ENCODE assay signal across 11 mouse cellular contexts in the genomic region with DNA sequence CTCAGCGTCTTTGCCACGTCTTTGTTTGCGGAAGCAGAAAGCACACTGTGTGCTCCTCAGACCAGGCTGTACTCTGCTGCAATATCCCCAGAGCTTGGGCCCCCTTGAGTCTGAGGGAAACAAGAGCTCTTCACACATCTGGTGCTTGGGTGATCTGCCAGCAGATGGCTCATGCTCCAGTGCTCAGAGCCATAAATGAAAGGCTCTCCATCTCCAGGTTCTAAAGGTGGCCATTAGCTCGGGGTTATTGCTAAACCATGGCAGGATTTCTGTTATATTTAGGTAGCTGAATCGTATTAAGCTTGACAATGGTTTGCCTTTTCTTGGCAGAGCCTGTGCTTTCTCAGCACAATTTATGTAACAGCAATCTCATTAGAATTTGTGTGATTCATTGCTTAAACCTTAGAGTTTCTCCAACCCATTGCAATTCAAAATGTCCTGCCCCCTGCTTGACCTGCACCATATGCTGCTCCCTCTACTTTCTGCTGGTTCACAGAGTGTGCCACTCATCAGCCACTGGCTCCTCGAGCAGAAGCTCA. TPM values are rescaled to one million over a fixed set of nuclear protein-coding genes. Genes with fewer than 3 reads are reported as not detected.
A peak's percentile ranks its signal among the peaks of the same experiment; 100 is the strongest.
DNase-seq lines count a peak whose midpoint lies in the region; ATAC-seq and TF ChIP-seq lines count a peak whose summit lies in the region.
"Had no signal": no experiment of that assay in that cellular context is flagged by ENCODE, and none has a peak within 500 bp of the region (broad histone marks: within the 10 kb centered on the region; RNA-seq: fewer than 3 reads in every experiment).

No protein-coding gene starts in this region.

- WGBS in kidney, embryonic 14.5 days, result 45% methylated on average over 6 of the region's 6 CpGs
- 48% methylated on average over 6 of the region's 6 CpGs for WGBS in cerebellum, adult 2 months
- 75% methylated on average over 6 of the region's 6 CpGs for WGBS in liver, embryonic 12.5 days (ENCODE audit: insufficient replicate concordance)

- H3K4me3 ChIP-seq in kidney, embryonic 14.5 days (ENCODE audit: low read length), result no peak overlapping the region
- no peak overlapping the region for H3K4me3 ChIP-seq in cerebellum, adult 2 months (replicated peaks; ENCODE audit: insufficient read depth, low read depth, low read length)
- no peak overlapping the region for H3K4me3 ChIP-seq in liver, embryonic 12.5 days
- H3K4me3 ChIP-seq: embryonic facial prominence, embryonic 12.5 days had no signal

- H3K27ac ChIP-seq in kidney, embryonic 14.5 days (ENCODE audit: low read depth, low read length), result no peak overlapping the region
- no peak overlapping the region; the same call in 1 of the 2 replicates for H3K27ac ChIP-seq in cerebellum, adult 2 months (ENCODE audit: insufficient read depth, low read length)
- no peak overlapping the region for H3K27ac ChIP-seq in liver, embryonic 12.5 days
- H3K27ac ChIP-seq: embryonic facial prominence, embryonic 12.5 days had no signal

- no peak for TF ChIP-seq POLR2A in cerebellum, adult 2 months (IDR thresholded peaks at IDR 0.05; ENCODE audit: borderline replicate concordance, insufficient read depth, low read length)

- no peak for TF ChIP-seq CTCF in cerebellum, adult 2 months (IDR thresholded peaks at IDR 0.05; ENCODE audit: borderline replicate concordance, insufficient read depth, low read depth, low read length)

- no peaks in the 10 kb centered on the region for H3K4me1 ChIP-seq in kidney, embryonic 14.5 days (ENCODE audit: control insufficient read depth, insufficient read depth, low read length)
- H3K4me1 ChIP-seq in cerebellum, adult 2 months (ENCODE audit: control insufficient read depth, insufficient read depth, low read length), result peaks cover 13% of the 10 kb centered on the region
- H3K4me1 ChIP-seq in liver, embryonic 12.5 days, result no peaks in the 10 kb centered on the region
- H3K4me1 ChIP-seq: embryonic facial prominence, embryonic 12.5 days had no signal

- H3K9me3 ChIP-seq in kidney, embryonic 14.5 days (ENCODE audit: control insufficient read depth, low read length), result no peaks in the 10 kb centered on the region
- H3K9me3 ChIP-seq in liver, embryonic 12.5 days (replicated peaks), result no peaks in the 10 kb centered on the region
- H3K9me3 ChIP-seq: embryonic facial prominence, embryonic 12.5 days had no signal

- DNase-seq in heart, postnatal 25 days (ENCODE audit: low spot score), result peak; percentile 24
- DNase-seq in heart, postnatal 10 days, result no peak
- DNase-seq in right cerebral cortex, adult 2 months (ENCODE audit: low spot score in 2 of 2), result peak; percentile 53 to 58
- DNase-seq in right cerebral cortex, postnatal 14 days, result no peak
- no peak for DNase-seq in thymus, adult 18-20 months
- no peak for DNase-seq in cerebellum, adult 2 months
- DNase-seq: heart, postnatal 36 days had no signal

- intact Hi-C loops in heart, postnatal 25 days (cut with DNase I), result no loop called here
- intact Hi-C loops in heart, postnatal 10 days (cut with DNase I), result no loop called here

- no peaks in the 10 kb centered on the region for H3K27me3 ChIP-seq in kidney, embryonic 14.5 days (ENCODE audit: control insufficient read depth, insufficient read depth, low read length)
- H3K27me3 ChIP-seq in cerebellum, adult 2 months (ENCODE audit: control insufficient read depth, insufficient read depth, low read length), result no peaks in the 10 kb centered on the region
- no peaks in the 10 kb centered on the region for H3K27me3 ChIP-seq in liver, embryonic 12.5 days (replicated peaks)
- H3K27me3 ChIP-seq: embryonic facial prominence, embryonic 12.5 days had no signal

- no peak overlapping the region for H3K4me2 ChIP-seq in kidney, embryonic 14.5 days (replicated peaks; ENCODE audit: low read depth, low read length)
- H3K4me2 ChIP-seq in liver, embryonic 12.5 days, result no peak overlapping the region
- H3K4me2 ChIP-seq: embryonic facial prominence, embryonic 12.5 days had no signal

- H3K36me3 ChIP-seq in kidney, embryonic 14.5 days (ENCODE audit: control insufficient read depth, insufficient read depth, low read length), result peaks cover 46% of the 10 kb centered on the region
- peaks cover 75% of the 10 kb centered on the region for H3K36me3 ChIP-seq in liver, embryonic 12.5 days

- peak; percentile 26; the same call in 1 of the 2 replicates for ATAC-seq in kidney, embryonic 14.5 days (ENCODE audit: low FRiP score, low TSS enrichment)
- no peak for ATAC-seq in liver, embryonic 12.5 days

- H3K9ac ChIP-seq in kidney, embryonic 14.5 days (ENCODE audit: low read depth, low read length), result no peak overlapping the region
- no peak overlapping the region for H3K9ac ChIP-seq in liver, embryonic 12.5 days
- H3K9ac ChIP-seq: embryonic facial prominence, embryonic 12.5 days had no signal

RNA-seq across cellular contexts. Expression of gene Angptl7, which starts 12.8 kb away (rescaled TPM):
- total RNA-seq in heart, postnatal 25 days (2021), result 1 to 10 TPM; 2.3 to 5.4 TPM
- 1 to 10 TPM; 3.3 to 4.8 TPM for total RNA-seq in heart, postnatal 10 days (2021)
- 0.54 and 1.4 TPM in 2 replicates for polyA plus RNA-seq in kidney, embryonic 14.5 days (2014; fragmentation: Nextera tagmentation; extraction: Ambion mirVana)
- polyA plus RNA-seq in cerebellum, adult 2 months (2012; rRNA removed), result 0.10 and 0.13 TPM in 2 replicates
- polyA plus RNA-seq in liver, embryonic 12.5 days (2016; fragmentation: Nextera tagmentation; extraction: Ambion mirVana), result 0.29 and 0.37 TPM in 2 replicates
- total RNA-seq: monocyte, adult 5-6 weeks had no signal

RNA-seq across cellular contexts. Expression of gene Exosc10, which starts 45.1 kb away (rescaled TPM):
- 10 to 100 TPM; 42.8 to 44.1 TPM for total RNA-seq in heart, postnatal 25 days (2021)
- total RNA-seq in heart, postnatal 10 days (2021), result 10 to 100 TPM; 55.4 to 56.0 TPM
- polyA plus RNA-seq in kidney, embryonic 14.5 days (2014; fragmentation: Nextera tagmentation; extraction: Ambion mirVana), result 65.7 and 101 TPM in 2 replicates
- 47.1 and 52.9 TPM in 2 replicates for polyA plus RNA-seq in cerebellum, adult 2 months (2012; rRNA removed)
- polyA plus RNA-seq in liver, embryonic 12.5 days (2016; fragmentation: Nextera tagmentation; extraction: Ambion mirVana), result 64.2 and 65.9 TPM in 2 replicates

Comparison
In these comparisons a context has a peak if more than half of its experiments do, and no peak if none do; other contexts are left out.
1. DNase-seq: peak in heart, postnatal 25 days (single experiment) and right cerebral cortex, adult 2 months (2 of 2); none in heart, postnatal 10 days (0 of 2), right cerebral cortex, postnatal 14 days (single experiment), thymus, adult 18-20 months (0 of 2) and cerebellum, adult 2 months (0 of 2).